In the genomic region with DNA sequence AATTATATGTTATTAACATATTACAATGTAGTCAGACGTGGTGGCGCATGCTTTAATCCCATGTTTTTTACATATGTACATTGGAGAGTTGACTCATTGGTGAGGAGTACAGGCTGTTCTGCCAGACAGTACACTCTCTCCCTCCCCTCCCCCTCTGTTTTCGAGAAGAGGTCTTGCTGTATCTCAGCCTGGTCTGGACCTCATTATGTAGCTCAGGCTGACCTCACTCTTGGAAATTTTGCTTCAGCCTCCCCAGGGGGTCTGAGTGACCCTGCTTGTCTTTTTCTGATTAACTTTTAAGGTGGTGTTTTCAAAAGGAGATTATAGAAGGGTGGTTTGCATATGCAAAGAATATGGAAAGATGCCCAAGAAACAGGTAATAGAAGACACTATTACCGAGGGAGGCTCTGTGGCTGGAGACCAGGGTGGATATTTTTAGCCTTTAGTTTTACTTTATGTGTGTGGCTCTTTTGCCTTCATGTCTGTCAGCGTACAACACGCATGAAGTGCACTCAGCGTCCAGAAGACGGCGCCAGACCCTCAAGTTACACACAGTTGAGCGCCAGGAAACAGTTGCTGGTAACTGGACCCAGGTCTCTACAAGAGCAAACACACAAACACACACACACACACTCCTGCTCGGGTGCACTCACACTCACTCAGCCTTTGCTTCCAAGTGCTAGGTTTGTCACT, we compare ENCODE assay signal across 9 mouse cellular contexts. TPM values are rescaled to one million over a fixed set of nuclear protein-coding genes. Genes with fewer than 3 reads are reported as not detected.
DNase-seq lines count a peak whose midpoint lies in the region; ATAC-seq and TF ChIP-seq lines count a peak whose summit lies in the region.
"Had no signal": no experiment of that assay in that cellular context is flagged by ENCODE, and none has a peak within 500 bp of the region (broad histone marks: within the 10 kb centered on the region; RNA-seq: fewer than 3 reads in every experiment).

No protein-coding gene starts in this region.

- TF ChIP-seq EP300 in heart, adult 2 months (IDR thresholded peaks at IDR 0.05; ENCODE audit: insufficient read depth, low read depth, low read length), result peak; percentile 28; the same call in 1 of the 2 replicates
- TF ChIP-seq EP300 in liver, embryonic 14.5 days (IDR thresholded peaks at IDR 0.05; ENCODE audit: low read depth), result no peak

- no peaks in the 10 kb centered on the region for H3K9me3 ChIP-seq in heart, embryonic 12.5 days (replicated peaks)
- no peaks in the 10 kb centered on the region for H3K9me3 ChIP-seq in E14TG2a.4 (ENCODE audit: low read length)
- H3K9me3 ChIP-seq in liver, embryonic 14.5 days (ENCODE audit: control insufficient read depth, low read length), result no peaks in the 10 kb centered on the region
- H3K9me3 ChIP-seq: neural tube, embryonic 13.5 days had no signal

- H3K79me2 ChIP-seq in heart, adult 2 months (replicated peaks; ENCODE audit: control insufficient read depth, insufficient read depth, low read length), result no peaks in the 10 kb centered on the region

- 63% methylated on average over 11 of the region's 11 CpGs for WGBS in heart, adult 2 months
- 45% methylated on average over 11 of the region's 11 CpGs for WGBS in heart, embryonic 12.5 days
- 54% methylated on average over 11 of the region's 11 CpGs for whole genome bisulfite sequencing in liver, embryonic 14.5 days (ENCODE audit: insufficient replicate concordance)

- no peaks in the 10 kb centered on the region; the same call in 1 of the 2 replicates for H3K4me1 ChIP-seq in heart, adult 2 months (ENCODE audit: control insufficient read depth, insufficient read depth, low read length)
- peaks cover 5% of the 10 kb centered on the region for H3K4me1 ChIP-seq in heart, embryonic 12.5 days (replicated peaks)
- H3K4me1 ChIP-seq in E14TG2a.4 (replicated peaks; ENCODE audit: low read depth, low read length), result peaks cover 92% of the 10 kb centered on the region
- H3K4me1 ChIP-seq in embryonic fibroblast, embryonic 13.5 days (ENCODE audit: control insufficient read depth, insufficient read depth, low read length), result peaks cover 4% of the 10 kb centered on the region; the same call in 1 of the 2 replicates
- peaks cover 2% of the 10 kb centered on the region in 2 experiments; a peak in 2 of 4 replicates for H3K4me1 ChIP-seq in liver, embryonic 14.5 days (replicated peaks; ENCODE audit: control insufficient read depth in 2 of 2, insufficient read depth in 2 of 2, low read length in 1 of 2)

- H3K9ac ChIP-seq in heart, adult 2 months (ENCODE audit: low read depth, low read length), result no peak overlapping the region
- no peak overlapping the region for H3K9ac ChIP-seq in heart, embryonic 12.5 days
- H3K9ac ChIP-seq in liver, embryonic 14.5 days (replicated peaks), result no peak overlapping the region
- H3K9ac ChIP-seq: neural tube, embryonic 13.5 days had no signal

- intact Hi-C loops in heart, adult 2 months (cut with DNase I), result no loop called here

- H3K36me3 ChIP-seq in heart, adult 2 months (ENCODE audit: control insufficient read depth, insufficient read depth, low read length), result no peaks in the 10 kb centered on the region
- no peaks in the 10 kb centered on the region for H3K36me3 ChIP-seq in heart, embryonic 12.5 days
- no peaks in the 10 kb centered on the region for H3K36me3 ChIP-seq in E14TG2a.4 (ENCODE audit: insufficient read depth, low read length)
- no peaks in the 10 kb centered on the region for H3K36me3 ChIP-seq in liver, embryonic 14.5 days (replicated peaks; ENCODE audit: control insufficient read depth, insufficient read depth, low read depth)
- H3K36me3 ChIP-seq: neural tube, embryonic 13.5 days had no signal

- no peak for TF ChIP-seq POLR2A in heart, adult 2 months (IDR thresholded peaks at IDR 0.05; ENCODE audit: insufficient read depth, low read depth, low read length)
- no peak for TF ChIP-seq POLR2A in embryonic fibroblast, embryonic 13.5 days (IDR thresholded peaks at IDR 0.05; ENCODE audit: low read depth, low read length)

- DNase-seq in heart, adult 2 months, result peak; percentile 48 to 55
- no peak for DNase-seq in liver, embryonic 14.5 days (ENCODE audit: low read depth in 3 of 3, low spot score in 3 of 3)
- no peak for DNase-seq in right cerebral cortex, postnatal 25 days
- no peak for DNase-seq in cerebellum, adult 9-11 months
- DNase-seq in adrenal gland, postnatal 25 days, result no peak

- peak; percentile 47 for TF ChIP-seq CTCF in heart, adult 2 months (IDR thresholded peaks at IDR 0.05)
- TF ChIP-seq CTCF in E14TG2a.4 (conservative IDR thresholded peaks at IDR 0.05; ENCODE audit: low read length), result peak; percentile 83
- peak; percentile 72; the same call in 1 of the 2 replicates for TF ChIP-seq CTCF in embryonic fibroblast, embryonic 13.5 days (IDR thresholded peaks at IDR 0.05; ENCODE audit: borderline replicate concordance, insufficient read depth, low read length)
- peak; percentile 81 for TF ChIP-seq CTCF in liver, embryonic 14.5 days (IDR thresholded peaks at IDR 0.05; ENCODE audit: low read depth)

- no peak for ATAC-seq in heart, embryonic 12.5 days (ENCODE audit: insufficient number of reproducible peaks, low FRiP score)
- ATAC-seq in liver, embryonic 14.5 days (ENCODE audit: insufficient read depth), result no peak

- no peak overlapping the region for H3K4me2 ChIP-seq in heart, embryonic 12.5 days
- H3K4me2 ChIP-seq in liver, embryonic 14.5 days (ENCODE audit: low read depth), result no peak overlapping the region
- H3K4me2 ChIP-seq: neural tube, embryonic 13.5 days had no signal

- no peaks in the 10 kb centered on the region for H3K27me3 ChIP-seq in heart, adult 2 months (ENCODE audit: control insufficient read depth, insufficient read depth, low read length)
- no peaks in the 10 kb centered on the region for H3K27me3 ChIP-seq in heart, embryonic 12.5 days (replicated peaks)
- H3K27me3 ChIP-seq in E14TG2a.4 (ENCODE audit: insufficient read depth, low read length), result no peaks in the 10 kb centered on the region
- no peaks in the 10 kb centered on the region for H3K27me3 ChIP-seq in liver, embryonic 14.5 days (ENCODE audit: control insufficient read depth, insufficient read depth, low read length)
- H3K27me3 ChIP-seq: neural tube, embryonic 13.5 days had no signal

- H3K4me3 ChIP-seq in heart, adult 2 months, result no peak overlapping the region
- H3K4me3 ChIP-seq in heart, embryonic 12.5 days, result no peak overlapping the region
- no peak overlapping the region for H3K4me3 ChIP-seq in E14TG2a.4 (replicated peaks; ENCODE audit: low read length)
- H3K4me3 ChIP-seq in embryonic fibroblast, embryonic 13.5 days (ENCODE audit: insufficient read depth, low read length), result no peak overlapping the region
- H3K4me3 ChIP-seq in liver, embryonic 14.5 days (ENCODE audit: insufficient read depth in 1 of 2, low read depth in 2 of 2, low read length in 2 of 2), result no peak overlapping the region
- H3K4me3 ChIP-seq: neural tube, embryonic 13.5 days had no signal

- H3K27ac ChIP-seq in heart, adult 2 months, result no peak overlapping the region
- H3K27ac ChIP-seq in heart, embryonic 12.5 days (ENCODE audit: poor library complexity, severe bottlenecking), result no peak overlapping the region
- H3K27ac ChIP-seq in embryonic fibroblast, embryonic 13.5 days (ENCODE audit: insufficient read depth, low read length), result no peak overlapping the region
- no peak overlapping the region for H3K27ac ChIP-seq in liver, embryonic 14.5 days
- H3K27ac ChIP-seq: neural tube, embryonic 13.5 days had no signal

RNA-seq across cellular contexts. Expression of a gene that starts 10.6 kb away (rescaled TPM):
- 10 to 100 TPM; 29.5 to 32.5 TPM for total RNA-seq in heart, adult 2 months (2021)
- 41.6 and 50.5 TPM in 2 replicates for polyA plus RNA-seq in heart, adult 2 months (2012; rRNA removed)
- polyA plus RNA-seq in heart, embryonic 12.5 days (2016; fragmentation: Nextera tagmentation; extraction: Ambion mirVana), result 91.0 and 94.3 TPM in 2 replicates
- polyA plus RNA-seq in embryonic fibroblast, embryonic 13.5 days (2011; ENCODE audit: insufficient read length, low read depth, missing spikeins), result 89.4 and 102 TPM in 2 replicates
- polyA plus RNA-seq in liver, embryonic 14.5 days (2012; rRNA removed), result 24.5 and 31.8 TPM in 2 replicates
- polyA plus RNA-seq in liver, embryonic 14.5 days (2014; fragmentation: Nextera tagmentation; extraction: Ambion mirVana), result 29.2 and 32.7 TPM in 2 replicates
- 79.5 TPM in 2 replicates for total RNA-seq in adrenal gland, postnatal 25 days (2021)

RNA-seq across cellular contexts. Expression of a gene that starts 14.0 kb away (rescaled TPM):
- total RNA-seq in heart, adult 2 months (2021), result 10 to 100 TPM; 64.5 to 84.9 TPM
- 84.5 and 104 TPM in 2 replicates for polyA plus RNA-seq in heart, adult 2 months (2012; rRNA removed)
- polyA plus RNA-seq in heart, embryonic 12.5 days (2016; fragmentation: Nextera tagmentation; extraction: Ambion mirVana), result 406 and 412 TPM in 2 replicates
- 253 and 262 TPM in 2 replicates for polyA plus RNA-seq in embryonic fibroblast, embryonic 13.5 days (2011; ENCODE audit: insufficient read length, low read depth, missing spikeins)
- 91.1 and 123 TPM in 2 replicates for polyA plus RNA-seq in liver, embryonic 14.5 days (2012; rRNA removed)
- 269 and 272 TPM in 2 replicates for polyA plus RNA-seq in liver, embryonic 14.5 days (2014; fragmentation: Nextera tagmentation; extraction: Ambion mirVana)
- total RNA-seq in adrenal gland, postnatal 25 days (2021), result 119 and 172 TPM in 2 replicates

Comparison
In these comparisons a context has a peak if more than half of its experiments do, and no peak if none do; other contexts are left out.
1. DNase-seq: peak in heart, adult 2 months (2 of 2); none in liver, embryonic 14.5 days (0 of 3), right cerebral cortex, postnatal 25 days (single experiment), cerebellum, adult 9-11 months (single experiment) and adrenal gland, postnatal 25 days (single experiment).
2. Peak in every context shown above with its lines, with median percentiles within 50 percentile points of each other: CTCF ChIP-seq.